Comparison of ENCODE assay signal across 17 mouse cellular contexts in genomic region chr13:99371285-99371684, GRCm38 (mm10). TPM values are rescaled to one million over a fixed set of nuclear protein-coding genes. Genes with fewer than 3 reads are reported as not detected.
A peak's percentile ranks its signal among the peaks of the same experiment; 100 is the strongest.
DNase-seq lines count a peak whose midpoint lies in the region; TF ChIP-seq lines count a peak whose summit lies in the region.
"Had no signal": no experiment of that assay in that cellular context is flagged by ENCODE, and none has a peak within 500 bp of the region (broad histone marks: within the 10 kb centered on the region; RNA-seq: fewer than 3 reads in every experiment).

No protein-coding gene starts in this region.

- peaks cover 16 to 69% of the 10 kb centered on the region in 2 experiments for H3K36me3 ChIP-seq in CH12.LX (replicated peaks in 1 of 2; ENCODE audit: control insufficient read depth in 1 of 2, insufficient read depth in 1 of 2, low read length in 1 of 2)

- TF ChIP-seq CTCF in CH12.LX (conservative IDR thresholded peaks at IDR 0.05 in 1 of 2, IDR thresholded peaks at IDR 0.05 in 1 of 2; ENCODE audit: low read depth in 2 of 2, low read length in 2 of 2) = no peak

- no peaks in the 10 kb centered on the region for H3K79me2 ChIP-seq in CH12.LX (replicated peaks; ENCODE audit: control insufficient read depth, extremely low read depth, insufficient read depth, poor library complexity, severe bottlenecking)

- H3K4me3 ChIP-seq in CH12.LX (replicated peaks in 1 of 3; ENCODE audit: low read depth in 2 of 3, low read length in 2 of 3, poor library complexity in 1 of 3) = no peak overlapping the region

- no peak for TF ChIP-seq POLR2A in CH12.LX (IDR thresholded peaks at IDR 0.05; ENCODE audit: low read depth, low read length)

- intact Hi-C loops in heart, postnatal 14 days (cut with DNase I) = no loop called here

- H3K9ac ChIP-seq in CH12.LX (ENCODE audit: insufficient read depth, low read depth) = no peak overlapping the region

- TF ChIP-seq EP300 in CH12.LX (IDR thresholded peaks at IDR 0.05; ENCODE audit: low read length) = peak; percentile 27; the same call in 1 of the 2 replicates

- peak; percentile 15 for DNase-seq in heart, adult 11 months
- no peak for DNase-seq in heart, postnatal 14 days
- peak; percentile 65 for DNase-seq in CH12.LX (ENCODE audit: extremely low read depth)
- no peak for DNase-seq in thymus, postnatal 10 days (ENCODE audit: low spot score in 2 of 2)
- DNase-seq: adrenal gland, adult 2 months; adrenal gland, adult 8-10 months; adrenal gland, postnatal 10 days; adrenal gland, postnatal 14 days; adrenal gland, postnatal 25 days; adrenal gland, postnatal 36 days; B cell, adult 2 months; cerebellum, adult 11 months; cerebellum, adult 11-12 months; cerebellum, adult 18-20 months; cerebellum, adult 2 months had no signal

- H3K27ac ChIP-seq in CH12.LX (ENCODE audit: insufficient read depth, low read depth) = no peak overlapping the region

- no peak overlapping the region for H3K4me2 ChIP-seq in CH12.LX (ENCODE audit: insufficient read depth, low read depth, poor library complexity, severe bottlenecking)

- H3K9me3 ChIP-seq in CH12.LX (replicated peaks; ENCODE audit: low read length) = no peaks in the 10 kb centered on the region
- H3K9me3 ChIP-seq: G1E had no signal

- no peak for TF ChIP-seq RAD21 in CH12.LX (IDR thresholded peaks at IDR 0.05; ENCODE audit: low read depth, low read length)

- in situ Hi-C loops in CH12.LX (cut with MboI; ENCODE audit: low pct_ligation_motif_present, low pct_unique_long_range_greater_than_20kb, low sequenced_read_pairs) = loop anchor here (10.0 kb wide), 1 partner anchor 474 kb away; no protein-coding TSS in a partner anchor

- dilution Hi-C loops in CH12.LX (cut with MboI; ENCODE audit: extremely low pct_ligation_motif_present, extremely low pct_unique_long_range_greater_than_20kb, low sequenced_read_pairs) = no loop called here

- peaks cover 0 to 16% of the 10 kb centered on the region in 2 experiments; a peak in 2 of 4 replicates for H3K4me1 ChIP-seq in CH12.LX (ENCODE audit: control insufficient read depth in 1 of 2, insufficient read depth in 2 of 2)

- no peaks in the 10 kb centered on the region for H3K27me3 ChIP-seq in CH12.LX (replicated peaks)
- H3K27me3 ChIP-seq: Patski had no signal

TF ChIP-seq in CH12.LX, 34 proteins besides CTCF, POLR2A, EP300 and RAD21:
- TF ChIP-seq MAX (IDR thresholded peaks at IDR 0.05; ENCODE audit: low read length) = no peak
- TF ChIP-seq ZC3H11A (IDR thresholded peaks at IDR 0.05; ENCODE audit: low read depth, low read length) = no peak
- no peak for TF ChIP-seq TCF12 (IDR thresholded peaks at IDR 0.05; ENCODE audit: low read depth, low read length)
- TF ChIP-seq USF1 (IDR thresholded peaks at IDR 0.05; ENCODE audit: low read depth, low read length) = no peak
- no peak for TF ChIP-seq TBP (conservative IDR thresholded peaks at IDR 0.05; ENCODE audit: low read depth, low read length)
- TF ChIP-seq MXI1 (IDR thresholded peaks at IDR 0.05; ENCODE audit: low read depth, low read length) = no peak
- no peak for TF ChIP-seq USF2 (conservative IDR thresholded peaks at IDR 0.05; ENCODE audit: low read depth, low read length)
- TF ChIP-seq E2F4 (IDR thresholded peaks at IDR 0.05; ENCODE audit: insufficient replicate concordance, low read depth, low read length) = no peak
- TF ChIP-seq NRF1 (IDR thresholded peaks at IDR 0.05; ENCODE audit: low read depth, low read length) = no peak
- no peak for TF ChIP-seq JUN (IDR thresholded peaks at IDR 0.05; ENCODE audit: insufficient read depth, low read depth, low read length)
- TF ChIP-seq ZMIZ1 (IDR thresholded peaks at IDR 0.05; ENCODE audit: low read depth, low read length) = no peak
- TF ChIP-seq JUND (conservative IDR thresholded peaks at IDR 0.05; ENCODE audit: low read depth, low read length) = no peak
- peak; percentile 36; the same call in 1 of the 2 replicates for TF ChIP-seq MYC (IDR thresholded peaks at IDR 0.05; ENCODE audit: low read depth, low read length)
- TF ChIP-seq KAT2A (IDR thresholded peaks at IDR 0.05; ENCODE audit: insufficient replicate concordance, low read length) = no peak
- TF ChIP-seq IRF4 (IDR thresholded peaks at IDR 0.05; ENCODE audit: low read depth, low read length) = 0 out of 2 replicates have a peak, but pooled peaks have one; percentile 24
- TF ChIP-seq ZKSCAN1 (IDR thresholded peaks at IDR 0.05; ENCODE audit: borderline replicate concordance, low read depth, low read length) = no peak
- no peak for TF ChIP-seq NELFE (IDR thresholded peaks at IDR 0.05; ENCODE audit: low read depth, low read length)
- no peak for TF ChIP-seq UBTF (IDR thresholded peaks at IDR 0.05; ENCODE audit: low read depth, low read length)
- 0 out of 2 replicates have a peak, but pooled peaks have one; percentile 8 for TF ChIP-seq MAFK (IDR thresholded peaks at IDR 0.05; ENCODE audit: insufficient replicate concordance, low read length)
- TF ChIP-seq CHD1 (IDR thresholded peaks at IDR 0.05; ENCODE audit: low read depth, low read length) = no peak
- no peak for TF ChIP-seq RCOR1 (conservative IDR thresholded peaks at IDR 0.05; ENCODE audit: low read depth, low read length)
- no peak for TF ChIP-seq ETS1 (conservative IDR thresholded peaks at IDR 0.05; ENCODE audit: low read depth, low read length)
- TF ChIP-seq MAZ (IDR thresholded peaks at IDR 0.05; ENCODE audit: low read depth, low read length) = no peak
- no peak for TF ChIP-seq PAX5 (IDR thresholded peaks at IDR 0.05; ENCODE audit: low read length)
- no peak for TF ChIP-seq ZNF384 (IDR thresholded peaks at IDR 0.05; ENCODE audit: low read depth, low read length)
- TF ChIP-seq ELF1 (IDR thresholded peaks at IDR 0.05; ENCODE audit: low read depth, low read length) = no peak
- no peak for TF ChIP-seq GABPA (IDR thresholded peaks at IDR 0.05; ENCODE audit: insufficient replicate concordance, low read depth, low read length)
- peak; percentile 76 for TF ChIP-seq BHLHE40 (IDR thresholded peaks at IDR 0.05; ENCODE audit: low read depth, low read length)

RNA-seq across cellular contexts. Expression of gene Mrps27, which starts 26.7 kb away (rescaled TPM):
- 10 to 100 TPM; 37.2 to 42.8 TPM for total RNA-seq in heart, postnatal 14 days (2021)
- total RNA-seq in CH12.LX (2012; rRNA removed) (46.6 and 46.8 TPM in 2 replicates), CH12.LX (2014; rRNA removed) (32.6 and 34.5 TPM in 2 replicates)
- 64.8 and 68.0 TPM in 2 replicates for polyA plus RNA-seq in CH12.LX (2012; ENCODE audit: insufficient read length, low read depth)

RNA-seq across cellular contexts. Expression of gene Ptcd2, which starts 26.8 kb away (rescaled TPM):
- 10 to 100 TPM; 41.4 to 43.1 TPM for total RNA-seq in heart, postnatal 14 days (2021)
- total RNA-seq in CH12.LX (2012; rRNA removed) (32.4 and 34.4 TPM in 2 replicates), CH12.LX (2014; rRNA removed) (84.8 and 92.9 TPM in 2 replicates)
- polyA plus RNA-seq in CH12.LX (2012; ENCODE audit: insufficient read length, low read depth) = 36.9 and 52.2 TPM in 2 replicates

Comparison
In these comparisons a context has a peak if more than half of its experiments do, and no peak if none do; other contexts are left out.
1. DNase-seq: peak in heart, adult 11 months (single experiment) and CH12.LX (single experiment); none in heart, postnatal 14 days (0 of 2) and thymus, postnatal 10 days (0 of 2).